Mouse (Mus musculus) heart, adult 11 months (tissue): ENCODE measurements around the gene Rbm34.

ENCODE experiments used
- DNase-seq: peaks from one replicate; pipeline ENCODE4 v3.0.0; 2022

Rbm34 gene

GRCm38 (mm10) chr8:126951900-126952636 lies 18.8 kb downstream of the Rbm34 start:
- DNase-seq, result no peak

GRCm38 (mm10) chr8:126949527-126949926 lies 21.3 kb downstream of the Rbm34 start:
- DNase-seq, result no peak

GRCm38 (mm10) chr8:126946444-126946843 lies 24.4 kb downstream of the Rbm34 start:
- no peak for DNase-seq

- DNase-seq, result peak; percentile 100
Measured at GRCm38 (mm10) chr8:126945730-126946163, 25.1 kb downstream of the Rbm34 start, which contains the start of gene Tomm20. Tomm20 (minus strand) TSS chr8:126945844.

GRCm38 (mm10) chr8:126944781-126945691 lies 25.8 kb downstream of the Rbm34 start:
- peak; percentile 93 for DNase-seq

- peak; percentile 80 for DNase-seq
Measured at GRCm38 (mm10) chr8:126943565-126943964, 27.3 kb downstream of the Rbm34 start.

GRCm38 (mm10) chr8:126937337-126937736 lies 33.5 kb downstream of the Rbm34 start:
- peak; percentile 79 for DNase-seq

GRCm38 (mm10) chr8:126935932-126936331 lies 34.9 kb downstream of the Rbm34 start:
- DNase-seq, result no peak

- DNase-seq, result peak; percentile 87
Measured at GRCm38 (mm10) chr8:126935387-126935786, 35.5 kb downstream of the Rbm34 start.

- DNase-seq, result peak; percentile 89
Measured at GRCm38 (mm10) chr8:126932656-126933055, 38.2 kb downstream of the Rbm34 start.

- DNase-seq, result no peak
Measured at GRCm38 (mm10) chr8:126932249-126932648, 38.6 kb downstream of the Rbm34 start.

GRCm38 (mm10) chr8:126931720-126932119 lies 39.2 kb downstream of the Rbm34 start:
- no peak for DNase-seq

- peak; percentile 93 for DNase-seq
Measured at GRCm38 (mm10) chr8:126929607-126930161, 41.2 kb downstream of the Rbm34 start.

- DNase-seq, result peak; percentile 90
Measured at GRCm38 (mm10) chr8:126928755-126929505, 41.9 kb downstream of the Rbm34 start.

- peak; percentile 87 for DNase-seq
Measured at GRCm38 (mm10) chr8:126928028-126928427, 42.8 kb downstream of the Rbm34 start.

- DNase-seq, result peak; percentile 90
Measured at GRCm38 (mm10) chr8:126927058-126927457, 43.8 kb downstream of the Rbm34 start.

GRCm38 (mm10) chr8:126922981-126923380 lies 47.9 kb downstream of the Rbm34 start:
- peak; percentile 87 for DNase-seq

- DNase-seq, result peak; percentile 80
Measured at GRCm38 (mm10) chr8:126921432-126921831, 49.4 kb downstream of the Rbm34 start.

GRCm38 (mm10) chr8:126920845-126921244 lies 50.0 kb downstream of the Rbm34 start:
- DNase-seq, result peak; percentile 97

- DNase-seq, result peak; percentile 92
Measured at GRCm38 (mm10) chr8:126920386-126920785, 50.5 kb downstream of the Rbm34 start.

- DNase-seq, result peak; percentile 85
Measured at GRCm38 (mm10) chr8:126919703-126920102, 51.2 kb downstream of the Rbm34 start.

- peak; percentile 92 for DNase-seq
Measured at GRCm38 (mm10) chr8:126919255-126919654, 51.6 kb downstream of the Rbm34 start.
